Mouse (Mus musculus) spleen, postnatal 36 days (tissue): ENCODE measurements around the gene Flna.

ENCODE experiments used
- DNase-seq, 2 experiments: peaks; one replicate each; pipeline ENCODE4 v3.0.0; 2022; ENCODE audit warnings: low spot score in 2 of 2, mixed read lengths in 1 of 2

Flna gene

GRCm38 (mm10) chrX:74249615-74250014 lies at the start of gene Flna:
Gene Flna, minus strand, starts transcription at chrX:74249820.
- peak; percentile 72 to 74 for DNase-seq

GRCm38 (mm10) chrX:74298348-74298747 lies 48.7 kb upstream of the Flna start:
- no peak for DNase-seq

GRCm38 (mm10) chrX:74296538-74297448 lies 47.2 kb upstream of the Flna start, which contains the start of gene Atp6ap1:
Gene Atp6ap1, plus strand, starts transcription at chrX:74297097.
- peak; percentile 94 to 95 for DNase-seq

GRCm38 (mm10) chrX:74293431-74293830 lies 43.8 kb upstream of the Flna start:
- DNase-seq: no peak

- no peak for DNase-seq
These were observed 33.4 kb upstream of the Flna start for GRCm38 (mm10) chrX:74283092-74283437.

GRCm38 (mm10) chrX:74282395-74283091 lies 32.9 kb upstream of the Flna start:
- peak; percentile 84 to 88 for DNase-seq

- DNase-seq: peak; percentile 82
These were observed 32.2 kb upstream of the Flna start, which contains the start of the genes Taz and Dnase1l1 for GRCm38 (mm10) chrX:74281732-74282394. Gene Taz, plus strand, starts transcription at chrX:74281912. Gene Dnase1l1, minus strand, starts transcription at chrX:74282337.

GRCm38 (mm10) chrX:74281041-74281731 lies 31.6 kb upstream of the Flna start:
- no peak for DNase-seq

GRCm38 (mm10) chrX:74277916-74278315 lies 28.3 kb upstream of the Flna start:
- no peak for DNase-seq

GRCm38 (mm10) chrX:74273422-74274322 lies 24.1 kb upstream of the Flna start:
- DNase-seq: no peak

GRCm38 (mm10) chrX:74270902-74271551 lies 21.4 kb upstream of the Flna start:
- DNase-seq: peak in 1 of 2 experiments; percentile 17

- DNase-seq: peak; percentile 91 to 92
These were observed 20.7 kb upstream of the Flna start, which contains the start of gene Rpl10 for GRCm38 (mm10) chrX:74270062-74270901. Gene Rpl10, plus strand, starts transcription at chrX:74270812.

GRCm38 (mm10) chrX:74269736-74270061 lies 20.1 kb upstream of the Flna start:
- DNase-seq: no peak

GRCm38 (mm10) chrX:74257746-74258145 lies 8.1 kb upstream of the Flna start:
- DNase-seq: no peak

- no peak for DNase-seq
These were observed 5.4 kb upstream of the Flna start for GRCm38 (mm10) chrX:74254888-74255565.

GRCm38 (mm10) chrX:74254153-74254887 lies 4.7 kb upstream of the Flna start, which contains the start of gene Emd:
Gene Emd, plus strand, starts transcription at chrX:74254687.
- DNase-seq: peak; percentile 93

GRCm38 (mm10) chrX:74248651-74249050 lies 969 bp downstream of the Flna start:
- DNase-seq: peak; percentile 55 to 63

GRCm38 (mm10) chrX:74246693-74247092 lies 2.9 kb downstream of the Flna start:
- peak; percentile 55 to 68 for DNase-seq
